ENCODE assay signal across 8 mouse cellular contexts in genomic region chr8:70791294-70791701, GRCm38 (mm10). TPM values are rescaled to one million over a fixed set of nuclear protein-coding genes. Genes with fewer than 3 reads are reported as not detected.
DNase-seq lines count a peak whose midpoint lies in the region; ATAC-seq and TF ChIP-seq lines count a peak whose summit lies in the region.

No protein-coding gene starts in this region.

- peaks cover 40% of the 10 kb centered on the region for H3K4me1 ChIP-seq in embryonic facial prominence, embryonic 12.5 days
- H3K4me1 ChIP-seq in lung, postnatal 0 days (ENCODE audit: insufficient read depth, low read depth, low read length), result peaks cover 20% of the 10 kb centered on the region

- H3K27me3 ChIP-seq in embryonic facial prominence, embryonic 12.5 days, result peaks cover 23% of the 10 kb centered on the region
- H3K27me3 ChIP-seq in lung, postnatal 0 days (replicated peaks; ENCODE audit: insufficient read depth, low read length), result no peaks in the 10 kb centered on the region

- H3K4me2 ChIP-seq in embryonic facial prominence, embryonic 12.5 days (replicated peaks), result peak overlapping the region; percentile 81
- H3K4me2 ChIP-seq in lung, postnatal 0 days (replicated peaks; ENCODE audit: low read depth, low read length), result peak overlapping the region; percentile 89

- peak overlapping the region; percentile 36; the same call in 1 of the 2 replicates for H3K27ac ChIP-seq in embryonic facial prominence, embryonic 12.5 days
- peak overlapping the region; percentile 64; the same call in 1 of the 2 replicates for H3K27ac ChIP-seq in lung, postnatal 0 days (ENCODE audit: low read length)

- TF ChIP-seq CTCF in lung, postnatal 0 days (IDR thresholded peaks at IDR 0.05), result no peak

- peak overlapping the region; percentile 89 for H3K9ac ChIP-seq in embryonic facial prominence, embryonic 12.5 days
- peak overlapping the region; percentile 23; the same call in 1 of the 2 replicates for H3K9ac ChIP-seq in lung, postnatal 0 days (replicated peaks; ENCODE audit: low read depth)

- H3K4me3 ChIP-seq in embryonic facial prominence, embryonic 12.5 days, result peak overlapping the region; percentile 75
- H3K4me3 ChIP-seq in lung, postnatal 0 days (ENCODE audit: low read depth, low read length), result peak overlapping the region; percentile 60; the same call in 1 of the 2 replicates

- peaks cover 28% of the 10 kb centered on the region for H3K36me3 ChIP-seq in embryonic facial prominence, embryonic 12.5 days
- H3K36me3 ChIP-seq in lung, postnatal 0 days (ENCODE audit: insufficient read depth, low read length), result no peaks in the 10 kb centered on the region; the same call in 1 of the 2 replicates

- ATAC-seq in embryonic facial prominence, embryonic 12.5 days (ENCODE audit: insufficient number of reproducible peaks, insufficient read depth, low FRiP score, low TSS enrichment), result no peak
- no peak for ATAC-seq in lung, postnatal 0 days

- H3K9me3 ChIP-seq in embryonic facial prominence, embryonic 12.5 days, result no peaks in the 10 kb centered on the region
- H3K9me3 ChIP-seq in lung, postnatal 0 days (ENCODE audit: low read length), result no peaks in the 10 kb centered on the region

- TF ChIP-seq EP300 in lung, postnatal 0 days (IDR thresholded peaks at IDR 0.05), result no peak

- peak; percentile 43 for DNase-seq in kidney, adult 11 months
- DNase-seq in kidney, adult 8-10 months, result no peak
- DNase-seq in induced T-regulatory cell, adult 2 months (ENCODE audit: low read depth), result peak; percentile 91
- peak; percentile 61 for DNase-seq in lung, postnatal 0 days (ENCODE audit: low spot score)
- peak; percentile 68 to 70 for DNase-seq in spleen, adult 18-20 months
- DNase-seq in cerebellum, adult 11 months, result no peak
- DNase-seq in adrenal gland, postnatal 10 days, result no peak

- WGBS in embryonic facial prominence, embryonic 12.5 days, result 78% methylated on average over 7 of the region's 7 CpGs
- 46% methylated on average over 7 of the region's 7 CpGs for WGBS in lung, postnatal 0 days

RNA-seq across cellular contexts. Expression of gene Mast3, which starts 13.6 kb away (rescaled TPM):
- polyA plus RNA-seq in embryonic facial prominence, embryonic 12.5 days (2016; fragmentation: Nextera tagmentation; extraction: Ambion mirVana), result 13.7 and 13.9 TPM in 2 replicates
- polyA plus RNA-seq in lung, postnatal 0 days (2015; fragmentation: Nextera tagmentation; extraction: Ambion mirVana), result 7.3 and 7.6 TPM in 2 replicates
- total RNA-seq in adrenal gland, postnatal 10 days (2021), result 10 to 100 TPM; 17.7 to 22.8 TPM

RNA-seq across cellular contexts. Expression of gene Pik3r2, which starts 14.8 kb away (rescaled TPM):
- polyA plus RNA-seq in embryonic facial prominence, embryonic 12.5 days (2016; fragmentation: Nextera tagmentation; extraction: Ambion mirVana), result 76.8 and 78.0 TPM in 2 replicates
- 28.0 and 30.5 TPM in 2 replicates for polyA plus RNA-seq in lung, postnatal 0 days (2015; fragmentation: Nextera tagmentation; extraction: Ambion mirVana)
- 10 to 100 TPM; 37.7 to 46.4 TPM for total RNA-seq in adrenal gland, postnatal 10 days (2021)

RNA-seq across cellular contexts. Expression of gene Il12rb1, which starts 17.0 kb away (rescaled TPM):
- polyA plus RNA-seq in embryonic facial prominence, embryonic 12.5 days (2016; fragmentation: Nextera tagmentation; extraction: Ambion mirVana), result 0.13 TPM in 1 of 2 replicates, not detected in the other
- polyA plus RNA-seq in lung, postnatal 0 days (2015; fragmentation: Nextera tagmentation; extraction: Ambion mirVana), result 0.13 and 0.16 TPM in 2 replicates
- under 1 TPM; 0.67 to 0.87 TPM for total RNA-seq in adrenal gland, postnatal 10 days (2021)

RNA-seq across cellular contexts. Expression of gene Mpv17l2, which starts 30.6 kb away (rescaled TPM):
- 32.7 and 35.7 TPM in 2 replicates for polyA plus RNA-seq in embryonic facial prominence, embryonic 12.5 days (2016; fragmentation: Nextera tagmentation; extraction: Ambion mirVana)
- 57.4 and 88.8 TPM in 2 replicates for polyA plus RNA-seq in lung, postnatal 0 days (2015; fragmentation: Nextera tagmentation; extraction: Ambion mirVana)
- total RNA-seq in adrenal gland, postnatal 10 days (2021), result 100 to 1,000 TPM in 1 of 2 experiments, 10 to 100 TPM in 1; 92.9 to 106 TPM

RNA-seq across cellular contexts. Expression of gene Rab3a, which starts 36.8 kb away (rescaled TPM):
- polyA plus RNA-seq in embryonic facial prominence, embryonic 12.5 days (2016; fragmentation: Nextera tagmentation; extraction: Ambion mirVana), result 27.0 and 27.6 TPM in 2 replicates
- polyA plus RNA-seq in lung, postnatal 0 days (2015; fragmentation: Nextera tagmentation; extraction: Ambion mirVana), result 17.6 and 28.6 TPM in 2 replicates
- total RNA-seq in adrenal gland, postnatal 10 days (2021), result 10 to 100 TPM; 53.3 to 53.9 TPM

Comparison
In these comparisons a context has a peak if more than half of its experiments do, and no peak if none do; other contexts are left out.
1. DNase-seq: peak in kidney, adult 11 months (single experiment), induced T-regulatory cell, adult 2 months (single experiment), lung, postnatal 0 days (single experiment) and spleen, adult 18-20 months (2 of 2); none in kidney, adult 8-10 months (0 of 2), cerebellum, adult 11 months (single experiment) and adrenal gland, postnatal 10 days (single experiment).